Mouse (Mus musculus) left cerebral cortex, postnatal 25 days (tissue): ENCODE data around the gene Itga3. TPM values are rescaled to one million over a fixed set of nuclear protein-coding genes. Genes with fewer than 3 reads are reported as not detected.
"Not testable (repeated sequence)": the region's sequence is repeated elsewhere in the genome, so short reads cannot be mapped to it uniquely, and the experiment has no call there.

Experiments used
- DNase-seq, 2 experiments: peaks; one replicate each; pipeline ENCODE4 v3.0.0; 2022; ENCODE audit warnings: low spot score in 2 of 2, mixed read lengths in 1 of 2
- intact Hi-C: fragments of 180-260 bp; cut with DNase I; formaldehyde crosslinking; loops from one replicate; pipeline ENCODE4 v1.15.1; 2025
- total RNA-seq, 2 experiments: library from RNA; stranded (reverse); gene quantifications; 2 replicates each; pipeline ENCODE4 v1.2.3; 2021

The Itga3 gene
- total RNA-seq, 2 experiments from 2014 or later: 13.8 to 14.5 TPM

- intact Hi-C loops: no loop called here
- DNase-seq: no peak
Measured at GRCm38 (mm10) chr11:95012487-95012886, 64.1 kb downstream of the Itga3 start.

GRCm38 (mm10) chr11:95012075-95012474, 64.5 kb downstream of the Itga3 start:
- intact Hi-C loops: no loop called here
- DNase-seq: no peak

GRCm38 (mm10) chr11:95011416-95011815, 65.2 kb downstream of the Itga3 start:
- no peak for DNase-seq
- intact Hi-C loops: no loop called here

GRCm38 (mm10) chr11:95010841-95011403, 65.7 kb downstream of the Itga3 start:
- DNase-seq, intact Hi-C loops: not testable (repeated sequence)

- intact Hi-C loops: no loop called here
- no peak for DNase-seq
Measured at GRCm38 (mm10) chr11:95010141-95010739, 66.4 kb downstream of the Itga3 start.

- peak; percentile 51 to 75 for DNase-seq
- intact Hi-C loops: no loop called here
Measured at GRCm38 (mm10) chr11:95009629-95010014, 67.0 kb downstream of the Itga3 start, which contains the start of gene Samd14. TSS of gene Samd14 (plus strand) at chr11:95009879.

GRCm38 (mm10) chr11:95008661-95009628, 67.7 kb downstream of the Itga3 start:
- intact Hi-C loops: no loop called here
- DNase-seq: no peak

- DNase-seq: no peak
- intact Hi-C loops: no loop called here
Measured at GRCm38 (mm10) chr11:95007418-95007817, 69.2 kb downstream of the Itga3 start.

GRCm38 (mm10) chr11:95006525-95007219, 69.9 kb downstream of the Itga3 start:
- DNase-seq: peak; percentile 69 to 76
- intact Hi-C loops: no loop called here

- DNase-seq: no peak
- intact Hi-C loops: no loop called here
Measured at GRCm38 (mm10) chr11:95006038-95006437, 70.6 kb downstream of the Itga3 start.

GRCm38 (mm10) chr11:95004937-95005198, 71.7 kb downstream of the Itga3 start:
- intact Hi-C loops: no loop called here
- no peak for DNase-seq

- intact Hi-C loops: no loop called here
- no peak for DNase-seq
Measured at GRCm38 (mm10) chr11:95004136-95004936, 72.3 kb downstream of the Itga3 start.

GRCm38 (mm10) chr11:95002705-95003104, 73.9 kb downstream of the Itga3 start:
- intact Hi-C loops: no loop called here
- DNase-seq: peak in 1 of 2 experiments; percentile 62

- intact Hi-C loops: loop anchor here (2.0 kb wide), 1 partner anchor 23 kb away; no protein-coding TSS in a partner anchor
- no peak for DNase-seq
Measured at GRCm38 (mm10) chr11:95001584-95002347, 74.8 kb downstream of the Itga3 start.

GRCm38 (mm10) chr11:95001058-95001457, 75.5 kb downstream of the Itga3 start:
- peak in 1 of 2 experiments; percentile 74 for DNase-seq
- intact Hi-C loops: loop anchor here (2.0 kb wide), 1 partner anchor 22 kb away; no protein-coding TSS in a partner anchor

- DNase-seq: no peak
- intact Hi-C loops: loop anchor here (2.0 kb wide), 1 partner anchor 22 kb away; no protein-coding TSS in a partner anchor
Measured at GRCm38 (mm10) chr11:95000548-95000947, 76.1 kb downstream of the Itga3 start.

- intact Hi-C loops: loop anchor here (2.0 kb wide), 1 partner anchor 21 kb away; no protein-coding TSS in a partner anchor
- no peak for DNase-seq
Measured at GRCm38 (mm10) chr11:95000128-95000527, 76.5 kb downstream of the Itga3 start.

GRCm38 (mm10) chr11:94998041-94998531, 78.5 kb downstream of the Itga3 start:
- intact Hi-C loops: no loop called here
- peak; percentile 61 to 74 for DNase-seq
